Mouse (Mus musculus): ENCODE measurements at regions not wholly inside any gene's neighbourhood (a gene's known extent, or its start where the extent isn't known, plus 50 kb on each side); places are given as distances from the start of the nearest gene placed in this dataset.

DNA sequence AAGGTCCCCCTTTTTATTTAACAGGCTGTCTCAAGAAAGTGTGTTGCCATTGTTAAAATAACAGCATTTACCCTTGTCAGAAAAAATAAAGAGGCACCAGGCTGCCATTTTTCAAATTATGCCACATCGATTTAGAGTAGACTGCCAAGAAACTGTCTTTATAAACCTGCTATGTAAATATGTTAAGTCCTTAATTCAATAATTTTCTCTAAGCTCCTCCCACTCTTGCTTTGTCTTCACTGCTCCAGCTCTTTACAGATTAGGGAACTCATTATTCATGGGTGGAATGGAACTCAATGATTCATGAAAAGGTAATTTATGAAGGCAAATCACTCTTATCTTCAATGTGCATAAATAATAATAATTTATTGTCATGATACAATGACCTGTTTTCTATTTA, 64.9 kb upstream of the Frmd4b start:
- TF ChIP-seq POLR2A (IDR thresholded peaks at IDR 0.05; ENCODE audit: borderline replicate concordance, extremely low read depth, low read depth, low read length) = no peak
- TF ChIP-seq CTCF (IDR thresholded peaks at IDR 0.05; ENCODE audit: insufficient read depth, low read length) = no peak
